Mouse (Mus musculus) kidney, embryonic 14.5 days (tissue): Measurements from ENCODE around the gene B3galt5. TPM values are rescaled to one million over a fixed set of nuclear protein-coding genes. Genes with fewer than 3 reads are reported as not detected.

Source experiments
- ATAC-seq: fragments of 200-750 bp; cut with Nextera tagmentation; 2 replicates; pipeline ENCODE4 v1.8.0; 2017; ENCODE audit warnings: moderate number of reproducible peaks, mild to moderate bottlenecking, moderate TSS enrichment, moderate library complexity; ENCODE audit not compliant: low FRiP score, low TSS enrichment
- H3K27ac ChIP-seq: fragments of 300-500 bp; sonication (generic); 2 replicates; pipeline ENCODE4 v1.5.1; 2014; ENCODE audit warnings: low read depth, mild to moderate bottlenecking, low read length, moderate library complexity, mixed read lengths
- H3K27me3 ChIP-seq: fragments of 300-500 bp; sonication (generic); 2 replicates; pipeline ENCODE4 v1.6.1; 2014; ENCODE audit warnings: mild to moderate bottlenecking, low read length; ENCODE audit not compliant: control insufficient read depth, insufficient read depth
- H3K36me3 ChIP-seq: fragments of 300-500 bp; sonication (generic); 2 replicates; pipeline ENCODE4 v1.6.1; 2014; ENCODE audit warnings: low read length, mixed read lengths; ENCODE audit not compliant: control insufficient read depth, insufficient read depth
- H3K4me1 ChIP-seq: fragments of 300-500 bp; sonication (generic); 2 replicates; pipeline ENCODE4 v1.6.1; 2014; ENCODE audit warnings: low read length, mixed read lengths; ENCODE audit not compliant: control insufficient read depth, insufficient read depth
- H3K4me2 ChIP-seq: fragments of 300-500 bp; sonication (generic); replicated peaks from 2 replicates; pipeline ENCODE4 v1.6.1; 2014; ENCODE audit warnings: low read depth, mild to moderate bottlenecking, low read length
- H3K4me3 ChIP-seq: fragments of 300-500 bp; sonication (generic); 2 replicates; pipeline ENCODE4 v1.5.1; 2014; ENCODE audit warnings: mild to moderate bottlenecking, low read length
- H3K9ac ChIP-seq: fragments of 300-500 bp; sonication (generic); 2 replicates; pipeline ENCODE4 v1.6.1; 2014; ENCODE audit warnings: low read depth, mild to moderate bottlenecking, low read length, moderate library complexity
- H3K9me3 ChIP-seq: fragments of 300-500 bp; sonication (generic); 2 replicates; pipeline ENCODE4 v1.6.1; 2016; ENCODE audit warnings: low read length; ENCODE audit not compliant: control insufficient read depth
- WGBS: fragments of 180-500 bp; shearing (Covaris S2); extraction: QIAGEN DNeasy Blood & Tissue Kit; methylation state at CpG from one replicate; pipeline ENCODE4 v1.1.7; 2014; 5-methylcytosine and 5-hydroxymethylcytosine counted together
- polyA plus RNA-seq: library from polyadenylated mRNA; unstranded; fragments of >200 nt; fragmentation: Nextera tagmentation; extraction: Ambion mirVana; gene quantifications from 2 replicates; pipeline ENCODE4 v1.2.1, GENCODE M21; 2014

Gene B3galt5
- polyA plus RNA-seq, 1 experiment from 2014 or later, result 2.8 TPM

GRCm38 (mm10) chr16:96348070-96348469 is 112.5 kb downstream of the B3galt5 start:
- peak; percentile 8; the same call in 1 of the 2 replicates for ATAC-seq
- WGBS, result 31% methylated on average over 11 of the region's 11 CpGs
- H3K27ac ChIP-seq, result no peak overlapping the region

GRCm38 (mm10) chr16:96348766-96349165 is 113.2 kb downstream of the B3galt5 start:
- no peaks in the 10 kb centered on the region for H3K36me3 ChIP-seq
- H3K9ac ChIP-seq, result no peak overlapping the region
- ATAC-seq, result peak; percentile 34; the same call in 1 of the 2 replicates
- H3K27ac ChIP-seq, result no peak overlapping the region
- 34% methylated on average over 5 of the region's 5 CpGs for WGBS
- H3K9me3 ChIP-seq, result no peaks in the 10 kb centered on the region
- H3K27me3 ChIP-seq, result no peaks in the 10 kb centered on the region; the same call in 1 of the 2 replicates
- H3K4me1 ChIP-seq, result peaks cover 7% of the 10 kb centered on the region; the same call in 1 of the 2 replicates
- H3K4me2 ChIP-seq, result peak overlapping the region; percentile 15
- H3K4me3 ChIP-seq, result no peak overlapping the region

More at GRCm38 (mm10) chr16:96348070-96348469, 112.5 kb downstream of the B3galt5 start:
- peak overlapping the region; percentile 15 for H3K4me2 ChIP-seq
- H3K4me3 ChIP-seq, result no peak overlapping the region
- no peaks in the 10 kb centered on the region for H3K36me3 ChIP-seq
- peaks cover 7% of the 10 kb centered on the region; the same call in 1 of the 2 replicates for H3K4me1 ChIP-seq
- no peak overlapping the region for H3K9ac ChIP-seq
- H3K27me3 ChIP-seq, result no peaks in the 10 kb centered on the region
- H3K9me3 ChIP-seq, result no peaks in the 10 kb centered on the region

GRCm38 (mm10) chr16:96351520-96351919 is 115.9 kb downstream of the B3galt5 start:
- H3K4me1 ChIP-seq, result peaks cover 7% of the 10 kb centered on the region; the same call in 1 of the 2 replicates
- WGBS, result 88% methylated on average over 2 of the region's 2 CpGs
- H3K9me3 ChIP-seq, result no peaks in the 10 kb centered on the region
- no peak overlapping the region for H3K9ac ChIP-seq
- no peaks in the 10 kb centered on the region for H3K36me3 ChIP-seq
- H3K27me3 ChIP-seq, result no peaks in the 10 kb centered on the region; the same call in 1 of the 2 replicates
- ATAC-seq, result no peak
- no peak overlapping the region for H3K4me2 ChIP-seq
- no peak overlapping the region for H3K27ac ChIP-seq
- no peak overlapping the region for H3K4me3 ChIP-seq

GRCm38 (mm10) chr16:96353296-96353896 is 117.8 kb downstream of the B3galt5 start:
- WGBS, result 72% methylated on average over 6 of the region's 6 CpGs
- no peak for ATAC-seq

GRCm38 (mm10) chr16:96353996-96354395 is 118.4 kb downstream of the B3galt5 start:
- no peak overlapping the region for H3K27ac ChIP-seq
- ATAC-seq, result peak; percentile 85
- no peak overlapping the region for H3K9ac ChIP-seq
- H3K36me3 ChIP-seq, result no peaks in the 10 kb centered on the region
- H3K9me3 ChIP-seq, result no peaks in the 10 kb centered on the region
- 26% methylated on average over 6 of the region's 6 CpGs for WGBS
- H3K4me3 ChIP-seq, result no peak overlapping the region
- no peaks in the 10 kb centered on the region for H3K4me1 ChIP-seq
- no peaks in the 10 kb centered on the region; the same call in 1 of the 2 replicates for H3K27me3 ChIP-seq
- H3K4me2 ChIP-seq, result no peak overlapping the region

More at GRCm38 (mm10) chr16:96353296-96353896, 117.8 kb downstream of the B3galt5 start:
- Histone ChIP-seq H3K9me3 (no peaks in the 10 kb centered on the region), H3K27ac (no peak overlapping the region), H3K4me1 (peaks cover 4% of the 10 kb centered on the region; the same call in 1 of the 2 replicates), H3K9ac (no peak overlapping the region), H3K4me3 (no peak overlapping the region), H3K27me3 (no peaks in the 10 kb centered on the region; the same call in 1 of the 2 replicates), H3K4me2 (no peak overlapping the region), H3K36me3 (no peaks in the 10 kb centered on the region)

- Histone ChIP-seq H3K9ac (no peak overlapping the region), H3K4me3 (peak overlapping the region; percentile 28)
- 11% methylated on average over 10 of the region's 10 CpGs for WGBS
Observed at GRCm38 (mm10) chr16:96357903-96358302, 122.3 kb downstream of the B3galt5 start.

GRCm38 (mm10) chr16:96361305-96362124 is 125.9 kb downstream of the B3galt5 start:
- ATAC-seq, result peak; percentile 37
- H3K36me3 ChIP-seq, result no peaks in the 10 kb centered on the region
- H3K4me1 ChIP-seq, result peaks cover 17% of the 10 kb centered on the region
- 59% methylated on average over 22 of the region's 22 CpGs for WGBS
- H3K9me3 ChIP-seq, result no peaks in the 10 kb centered on the region
- no peaks in the 10 kb centered on the region for H3K27me3 ChIP-seq
- H3K9ac ChIP-seq, result peak overlapping the region; percentile 45; the same call in 1 of the 2 replicates
- H3K4me2 ChIP-seq, result peak overlapping the region; percentile 39
- H3K27ac ChIP-seq, result peak overlapping the region; percentile 81
- peak overlapping the region; percentile 26 for H3K4me3 ChIP-seq

More at GRCm38 (mm10) chr16:96357903-96358302, 122.3 kb downstream of the B3galt5 start:
- ATAC-seq, result no peak
- H3K27me3 ChIP-seq, result no peaks in the 10 kb centered on the region; the same call in 1 of the 2 replicates
- peaks cover 10% of the 10 kb centered on the region; the same call in 1 of the 2 replicates for H3K4me1 ChIP-seq
- no peaks in the 10 kb centered on the region for H3K9me3 ChIP-seq
- H3K36me3 ChIP-seq, result no peaks in the 10 kb centered on the region
- no peak overlapping the region for H3K27ac ChIP-seq
- H3K4me2 ChIP-seq, result peak overlapping the region; percentile 43

GRCm38 (mm10) chr16:96362873-96363272 is 127.3 kb downstream of the B3galt5 start:
- Histone ChIP-seq H3K4me1 (peaks cover 17% of the 10 kb centered on the region), H3K9me3 (no peaks in the 10 kb centered on the region), H3K9ac (no peak overlapping the region), H3K27ac (peak overlapping the region; percentile 81; the same call in 1 of the 2 replicates), H3K27me3 (no peaks in the 10 kb centered on the region), H3K4me2 (no peak overlapping the region), H3K36me3 (no peaks in the 10 kb centered on the region), H3K4me3 (no peak overlapping the region)
- 14% methylated on average over 4 of the region's 4 CpGs for WGBS
- peak; percentile 53 for ATAC-seq
